Mouse (Mus musculus) Muller cell, postnatal 12 days (primary cell): Measurements from ENCODE around the gene Cd86.

Source experiments
- DNase-seq: peaks from one replicate; pipeline ENCODE4 v3.0.0-alpha.2; 2015; ENCODE audit errors: inconsistent ontology term

Cd86 gene

GRCm38 (mm10) chr16:36655910-36656309 is 10.0 kb downstream of the Cd86 start:
- peak; percentile 3 for DNase-seq

- DNase-seq = no peak
These were observed 10.7 kb downstream of the Cd86 start for GRCm38 (mm10) chr16:36655199-36655598.

DNA sequence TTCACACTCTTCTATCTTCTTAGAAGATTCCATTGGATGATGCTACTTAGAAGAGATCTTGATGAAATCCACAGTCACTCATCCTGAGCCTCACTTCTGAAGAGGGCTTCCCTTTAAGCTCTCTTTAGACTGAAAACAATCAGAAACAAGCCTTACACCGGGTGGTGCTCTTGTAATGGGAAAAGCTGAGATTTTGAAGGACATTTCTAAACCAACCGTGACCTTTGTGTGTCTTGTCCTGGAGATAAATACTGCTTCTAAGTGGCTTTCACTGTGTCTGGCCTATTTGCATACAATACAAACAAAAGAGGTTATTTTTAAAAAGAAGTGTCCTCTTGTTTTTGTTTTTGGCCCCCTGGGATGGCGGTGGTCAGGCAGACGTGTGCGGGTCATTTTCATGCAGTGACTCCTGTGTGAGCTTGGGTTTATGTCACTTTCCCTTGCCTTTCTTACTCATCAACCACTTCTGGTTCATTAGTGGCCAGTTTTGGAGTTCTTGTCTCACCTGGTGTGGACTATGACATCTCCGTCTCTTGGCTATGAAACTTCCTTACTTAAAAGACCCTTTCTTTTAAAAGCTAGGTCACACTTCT is 14.6 kb downstream of the Cd86 start:
- DNase-seq = no peak

DNA sequence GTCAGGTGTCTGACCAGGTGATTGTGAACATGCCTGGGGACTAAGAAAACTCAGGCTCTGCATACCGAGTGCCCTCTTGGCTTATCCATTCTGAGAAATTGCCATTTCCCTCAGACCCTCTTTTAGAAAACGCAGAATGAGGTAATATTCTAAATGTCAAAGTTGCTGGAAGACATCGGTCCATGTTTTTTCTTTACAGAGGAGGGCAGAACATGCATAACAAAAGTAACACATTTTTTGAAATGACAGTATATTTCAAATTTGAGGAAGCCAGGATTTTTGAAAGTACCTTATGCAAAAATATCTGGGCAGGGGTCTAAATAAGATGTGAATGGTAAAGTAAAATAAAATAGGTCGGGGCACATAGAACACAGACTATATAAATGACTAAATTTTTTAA is 15.4 kb downstream of the Cd86 start:
- DNase-seq = no peak

GRCm38 (mm10) chr16:36649304-36649703 is 16.6 kb downstream of the Cd86 start:
- no peak for DNase-seq

DNA sequence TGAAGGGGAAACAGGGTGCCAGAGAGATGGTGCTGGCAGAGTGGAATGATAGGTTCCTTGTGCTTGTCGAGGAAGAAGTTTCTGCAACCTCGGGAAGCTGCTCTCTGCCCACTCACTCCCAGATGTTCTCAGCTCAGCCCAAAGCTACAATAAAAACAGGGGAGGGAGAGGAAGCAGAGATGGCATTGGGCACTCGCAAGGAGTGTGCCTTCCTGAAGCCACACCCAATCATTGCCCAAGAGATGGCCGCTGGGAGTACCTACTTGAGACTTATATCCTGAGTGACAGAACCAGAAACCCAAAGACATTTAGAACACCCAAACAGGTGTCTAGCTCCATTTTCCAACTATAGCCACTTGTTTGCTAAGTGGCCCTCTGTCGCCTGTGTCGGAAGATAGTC is 20.8 kb downstream of the Cd86 start:
- DNase-seq = no peak

DNA sequence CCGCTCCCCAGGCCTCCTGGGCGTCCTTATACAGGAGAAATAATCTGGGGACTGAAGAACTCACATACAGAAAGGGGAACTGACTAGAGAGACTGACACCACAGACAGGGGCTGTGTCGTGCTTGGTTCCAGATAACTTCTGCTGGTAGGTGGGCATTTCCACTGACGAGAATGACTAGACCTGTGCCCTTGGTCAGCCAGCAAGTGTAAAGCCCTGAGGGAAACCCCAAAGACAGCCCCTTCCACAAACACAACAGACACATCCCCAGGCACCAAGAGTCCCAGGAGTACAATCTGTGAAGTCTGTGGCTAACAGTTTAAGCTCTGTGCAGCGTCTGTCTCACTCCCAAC is 23.2 kb downstream of the Cd86 start:
- no peak for DNase-seq

GRCm38 (mm10) chr16:36641830-36642695 is 23.8 kb downstream of the Cd86 start:
- no peak for DNase-seq

DNA sequence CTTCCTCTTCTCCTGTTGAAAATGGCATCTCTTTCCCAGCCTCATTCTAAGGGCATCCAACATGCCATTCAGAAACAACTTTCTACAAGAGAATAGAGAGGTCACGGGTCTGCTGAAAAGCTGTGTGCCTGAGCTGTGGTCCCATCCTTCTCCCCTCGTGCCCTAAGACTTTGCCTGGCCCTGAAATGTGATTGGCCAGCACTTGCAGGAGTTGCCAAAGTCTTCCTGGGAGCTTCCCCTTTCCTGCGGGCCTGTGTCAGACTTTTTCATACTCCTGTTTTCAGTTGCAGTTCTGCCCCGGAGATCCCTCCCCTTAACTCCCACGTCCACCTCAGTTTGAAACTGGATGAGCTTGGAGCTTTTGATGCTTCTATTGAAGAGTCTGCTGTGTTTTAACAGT is 24.9 kb downstream of the Cd86 start:
- DNase-seq = no peak

DNA sequence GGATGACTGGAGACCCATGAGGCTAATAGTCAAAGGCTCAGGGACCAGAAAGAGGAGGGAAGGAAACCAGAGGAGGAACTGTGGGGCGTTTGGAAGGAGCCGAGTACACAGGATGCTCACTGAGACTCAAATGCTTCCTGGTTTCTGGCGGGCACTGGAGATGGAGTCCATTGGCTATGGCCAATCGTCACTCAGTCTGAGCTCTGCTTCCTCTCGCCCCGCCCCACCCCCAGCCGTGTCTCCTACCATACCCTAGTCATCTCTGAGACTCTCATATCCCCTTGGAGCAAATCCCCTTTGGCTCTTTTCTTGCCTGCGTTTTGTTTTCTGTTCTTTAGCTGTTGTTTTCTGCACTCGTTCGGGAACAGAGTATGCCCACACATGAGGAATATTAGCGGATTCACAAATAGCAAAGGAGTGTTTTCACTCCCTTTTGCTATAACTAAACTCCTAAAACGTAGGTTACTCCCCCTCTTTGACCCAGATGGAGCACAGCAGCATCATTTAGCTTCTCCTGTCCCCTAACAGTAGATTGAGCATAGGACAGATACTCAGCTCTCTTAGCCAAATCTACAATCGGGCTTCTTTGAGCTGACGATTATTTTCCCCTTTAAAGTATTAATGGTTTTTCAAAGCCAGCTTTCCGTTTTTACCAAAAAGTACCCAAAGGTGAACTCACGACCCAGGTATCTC is 25.9 kb downstream of the Cd86 start:
- DNase-seq = no peak

GRCm38 (mm10) chr16:36636800-36637199 is 29.1 kb downstream of the Cd86 start:
- no peak for DNase-seq

- no peak for DNase-seq
These were observed 30.7 kb downstream of the Cd86 start for GRCm38 (mm10) chr16:36634971-36635710.

- no peak for DNase-seq
These were observed 31.5 kb downstream of the Cd86 start for GRCm38 (mm10) chr16:36634421-36634820.

DNA sequence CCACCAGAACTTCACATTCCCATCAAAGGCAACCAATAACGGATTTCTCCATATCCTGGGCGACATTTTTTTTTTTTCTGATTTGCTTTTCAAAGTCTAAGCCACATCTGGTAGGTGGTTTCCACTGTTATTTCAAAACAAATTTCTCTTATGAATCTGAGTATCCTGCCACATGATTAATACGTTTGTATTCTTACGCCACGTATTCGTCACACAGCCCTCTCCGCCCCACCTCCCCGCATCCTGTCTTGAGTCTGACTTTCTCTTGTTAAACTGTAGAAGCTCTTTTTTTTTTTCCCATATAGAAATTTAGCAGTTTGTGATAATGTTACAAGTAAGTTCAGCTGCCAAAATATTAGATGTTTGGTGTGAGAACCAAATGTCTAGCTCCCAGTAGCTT is 33.7 kb downstream of the Cd86 start:
- DNase-seq = no peak

GRCm38 (mm10) chr16:36631607-36632006 is 34.3 kb downstream of the Cd86 start:
- no peak for DNase-seq

GRCm38 (mm10) chr16:36627740-36628139 is 38.1 kb downstream of the Cd86 start:
- no peak for DNase-seq

DNA sequence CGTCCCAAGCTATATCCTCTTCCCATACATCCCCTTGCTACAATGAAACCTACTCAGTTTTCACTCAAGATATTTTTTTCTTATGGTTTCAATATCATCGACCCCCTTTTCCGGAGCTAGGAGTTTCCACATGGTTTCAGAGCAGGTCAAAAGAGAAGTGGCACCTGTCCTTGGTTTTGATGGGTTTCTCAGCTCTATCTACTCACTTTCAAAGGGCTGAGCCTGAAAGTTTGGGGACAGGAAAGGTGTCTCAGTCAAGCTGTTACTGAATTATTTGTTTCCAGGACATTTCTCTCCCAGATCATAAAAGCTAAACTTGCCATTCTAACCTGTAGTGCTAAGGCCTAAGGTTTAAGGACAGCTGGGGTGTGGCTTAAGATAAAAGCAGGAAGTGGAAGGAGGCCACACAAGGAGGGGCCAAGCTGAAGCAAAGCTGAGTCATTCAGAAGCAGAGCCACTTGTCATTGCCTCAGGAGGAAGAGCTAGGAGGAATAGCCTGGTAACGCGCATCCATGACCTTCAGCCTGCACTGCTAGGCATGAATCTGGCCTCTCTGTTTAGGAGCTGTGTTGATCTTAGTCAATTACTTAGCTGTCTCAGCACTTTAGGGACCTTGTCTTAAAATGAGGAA is 39.2 kb downstream of the Cd86 start:
- DNase-seq = no peak

GRCm38 (mm10) chr16:36625909-36626308 is 40.0 kb downstream of the Cd86 start:
- DNase-seq = no peak

- DNase-seq = peak; percentile 34
These were observed 43.6 kb downstream of the Cd86 start for GRCm38 (mm10) chr16:36622320-36622719.

- DNase-seq = no peak
These were observed 44.8 kb downstream of the Cd86 start for GRCm38 (mm10) chr16:36621108-36621507.

DNA sequence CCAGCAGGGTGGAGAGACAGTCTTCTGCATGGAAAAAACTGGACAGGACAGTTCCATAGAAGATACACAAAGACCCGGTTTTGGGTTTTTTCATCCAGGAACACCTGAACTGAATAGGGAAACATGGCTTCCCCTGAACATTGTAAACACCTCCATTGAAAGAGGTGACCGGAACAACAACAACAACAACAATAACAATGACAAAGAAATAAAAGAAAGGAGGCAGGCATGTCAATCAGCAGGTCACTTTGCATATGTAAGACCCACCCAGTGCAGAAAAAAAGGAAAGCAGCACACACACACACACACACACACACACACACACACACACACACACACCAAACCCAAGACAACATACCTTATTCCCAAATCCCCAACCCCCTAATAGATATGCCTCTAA is 52.2 kb downstream of the Cd86 start:
- DNase-seq = no peak

DNA sequence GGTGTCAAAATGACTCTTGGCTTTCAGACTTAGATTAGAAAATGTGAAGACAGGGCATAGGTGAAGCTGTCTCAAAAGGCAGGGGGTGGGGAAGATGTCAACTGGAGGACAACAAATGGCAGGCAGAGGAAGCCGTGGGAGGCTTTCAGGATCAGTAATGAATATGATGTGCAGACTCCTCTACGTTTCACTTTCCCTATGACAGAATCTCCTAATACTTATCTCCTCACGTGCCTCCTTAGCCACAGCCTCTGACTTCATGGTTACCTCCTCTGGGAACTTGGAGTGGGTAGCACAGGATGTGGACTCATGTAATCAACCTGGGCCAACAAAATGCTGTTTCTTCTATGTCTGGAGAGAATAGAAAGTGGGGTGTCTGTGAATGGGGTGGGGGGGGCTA is 63.2 kb downstream of the Cd86 start:
- DNase-seq = no peak
